Mouse (Mus musculus) adrenal gland (tissue): ENCODE results near the gene Gid8.

ENCODE experiments used
- intact Hi-C: fragments of 180-260 bp; cut with DNase I; formaldehyde crosslinking; loops from one replicate; pipeline ENCODE4 v1.15.1; 2025

The Gid8 gene

GRCm38 (mm10) chr2:180743321-180743720, 33.4 kb downstream of the Gid8 start:
- intact Hi-C loops, result loop anchor here (10.0 kb wide), 1 partner anchor 279 kb away; no protein-coding TSS in a partner anchor

DNA sequence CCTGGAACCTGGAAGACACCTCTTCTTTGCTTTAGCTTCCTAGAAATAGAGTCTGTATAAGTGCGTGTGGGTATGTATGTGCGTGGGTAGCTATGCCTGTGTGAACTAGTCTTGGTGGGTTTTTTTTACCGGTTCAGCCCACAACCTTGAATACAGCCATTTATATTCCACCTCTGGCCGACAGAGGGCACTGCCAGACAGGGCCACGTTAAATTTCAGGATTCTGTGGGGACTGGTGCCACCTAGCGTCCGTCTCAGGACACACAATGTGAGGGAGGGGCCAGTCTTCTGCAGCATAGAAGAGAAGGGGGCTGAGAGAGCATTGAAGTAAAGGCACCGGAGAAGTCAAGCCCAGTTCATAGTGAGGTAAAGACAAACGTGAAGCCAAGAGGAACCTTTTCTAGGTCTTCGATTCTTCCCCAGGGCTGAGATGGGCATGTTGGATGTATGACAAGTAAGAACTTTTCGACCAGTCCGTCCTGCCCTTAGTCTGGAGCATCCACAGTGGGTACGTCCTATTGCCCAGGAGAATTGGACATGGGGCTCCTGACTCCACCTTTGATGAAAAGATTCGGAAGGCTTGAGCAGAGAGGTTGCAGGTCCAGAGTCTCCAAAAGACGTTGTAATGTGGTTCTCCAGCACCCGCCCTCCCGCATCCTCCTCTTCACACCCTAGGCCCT, 35.5 kb downstream of the Gid8 start:
- intact Hi-C loops, result loop anchor here (5.0 to 10.0 kb wide), 4 partner anchors 68 to 281 kb away; partner anchors contain the start of gene Mrgbp

DNA sequence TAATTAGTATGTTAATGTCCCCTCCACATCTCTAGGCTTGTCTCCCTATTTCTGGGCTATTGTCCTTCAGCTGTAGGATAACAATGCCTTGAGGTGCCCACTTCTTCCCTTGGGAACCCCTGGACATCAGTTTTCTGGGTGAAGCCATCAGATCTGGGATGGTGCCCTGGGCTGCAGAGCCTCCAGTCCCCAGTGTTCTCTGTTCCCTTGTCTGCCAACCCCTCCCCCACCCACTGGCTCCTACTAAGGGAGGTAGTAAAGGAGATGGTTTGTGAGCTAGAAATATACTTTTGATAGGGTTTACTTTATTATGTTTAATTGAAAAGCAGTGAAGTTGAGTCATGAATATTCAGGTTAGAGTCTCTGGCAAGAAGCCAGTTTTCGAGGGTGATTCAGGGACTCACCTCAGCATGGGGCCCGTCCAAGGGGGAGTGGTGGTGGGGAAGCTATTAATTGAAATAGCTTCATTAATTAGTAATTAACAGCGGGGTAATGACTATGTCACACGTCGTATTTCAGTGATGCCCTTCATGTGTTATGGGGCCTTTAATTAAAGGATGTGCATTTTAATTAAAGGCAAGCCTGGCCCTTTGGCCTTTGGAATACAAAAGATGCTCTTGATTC, 36.8 kb downstream of the Gid8 start:
- intact Hi-C loops, result loop anchor here (5.0 to 10.0 kb wide), 4 partner anchors 69 to 282 kb away; partner anchors contain the start of gene Mrgbp

- intact Hi-C loops, result loop anchor here (5.0 to 10.0 kb wide), 4 partner anchors 72 to 284 kb away; partner anchors contain the start of gene Mrgbp
Measured at GRCm38 (mm10) chr2:180748904-180749303, 39.0 kb downstream of the Gid8 start.

DNA sequence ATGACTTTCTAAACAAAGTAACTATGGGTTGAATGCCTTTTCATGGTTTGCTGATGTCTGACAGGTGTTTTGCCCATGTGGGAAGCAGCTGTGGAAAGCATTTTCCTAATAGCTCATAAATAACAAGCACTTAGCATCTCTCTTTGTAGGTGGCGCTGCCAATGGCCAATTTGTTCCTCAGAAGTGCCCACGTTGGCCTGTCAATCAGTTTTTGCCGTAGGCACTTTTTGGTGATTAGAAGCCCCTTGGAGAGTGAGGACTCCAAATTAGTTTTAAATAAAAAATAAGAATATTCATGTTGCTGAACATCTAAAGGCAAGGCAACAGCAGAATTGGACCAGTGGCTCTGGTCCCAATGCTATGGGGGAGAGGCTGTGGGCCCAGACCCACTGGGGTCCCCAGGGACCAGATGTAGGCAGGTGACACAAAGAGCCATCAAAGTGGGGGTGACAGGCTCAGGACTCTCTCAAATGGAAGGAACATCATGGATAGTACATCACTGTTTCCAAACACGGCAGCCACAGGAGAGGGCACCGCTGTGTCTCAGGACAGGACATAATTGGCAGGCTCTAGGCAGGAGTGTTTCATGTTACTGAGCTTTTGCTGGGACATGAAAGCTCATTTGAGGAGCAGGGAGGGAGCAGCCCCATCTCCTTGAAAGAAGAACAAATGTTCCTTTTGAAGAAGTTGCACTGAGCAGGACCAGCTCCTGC, 45.2 kb downstream of the Gid8 start:
- intact Hi-C loops, result no loop called here

DNA sequence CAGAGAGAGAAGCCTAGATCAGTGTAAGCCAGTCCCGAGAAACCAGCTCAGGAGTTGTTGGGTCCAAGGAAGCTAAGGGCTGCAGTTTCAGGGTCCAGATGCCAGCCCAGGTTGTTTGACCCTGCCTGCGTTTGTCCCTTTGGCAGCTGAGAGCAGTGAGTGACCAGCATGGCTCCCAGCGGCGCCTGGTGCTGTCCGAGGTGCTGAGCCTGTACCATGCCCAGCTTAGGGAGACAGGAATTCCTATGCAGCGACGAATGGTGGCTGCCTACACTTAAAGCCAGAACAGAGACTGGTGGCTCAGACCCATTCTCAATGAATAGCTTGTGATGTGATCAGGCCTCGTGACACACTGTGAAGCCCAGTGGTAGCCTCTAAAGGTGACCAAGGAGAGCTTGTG, 46.0 kb downstream of the Gid8 start:
- intact Hi-C loops, result no loop called here

GRCm38 (mm10) chr2:180756786-180757185, 46.9 kb downstream of the Gid8 start:
- intact Hi-C loops, result no loop called here

DNA sequence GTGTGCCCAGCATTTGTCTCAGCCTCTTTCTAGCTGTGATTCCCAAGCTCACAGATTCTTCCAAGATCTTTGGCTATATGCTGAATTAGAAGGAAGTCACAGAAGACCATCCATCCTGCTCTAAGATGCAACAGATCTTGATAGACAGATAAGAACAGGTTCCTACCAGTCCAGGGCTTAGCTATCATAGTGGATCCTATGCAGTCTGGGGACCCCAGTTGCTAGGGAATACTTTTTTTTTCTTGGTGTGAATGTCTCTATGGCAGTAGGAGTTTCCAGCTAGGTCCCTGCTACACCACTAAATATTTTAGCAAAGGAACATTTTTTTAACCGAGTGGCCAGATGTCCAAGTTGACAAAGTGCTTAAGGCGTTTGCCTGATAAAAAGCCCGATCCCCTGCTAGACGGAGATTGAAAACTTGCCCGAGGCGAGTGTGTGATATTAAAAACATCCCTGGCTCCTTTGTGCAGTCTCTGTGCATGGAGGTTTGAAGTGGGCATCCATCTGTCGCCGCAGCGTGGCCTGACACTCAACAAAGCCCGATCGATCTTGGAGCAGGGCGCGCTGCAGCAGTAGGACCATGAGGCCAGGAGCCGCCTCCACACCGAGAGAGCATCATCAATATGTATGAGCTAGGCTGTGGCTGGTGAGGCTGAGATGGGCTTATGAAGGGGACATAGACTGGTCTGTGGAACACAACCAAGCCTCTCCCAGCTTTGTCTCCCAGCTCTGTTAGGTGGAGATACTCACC, 48.8 kb downstream of the Gid8 start:
- intact Hi-C loops, result no loop called here

- intact Hi-C loops, result no loop called here
Measured at GRCm38 (mm10) chr2:180764986-180765385, 55.1 kb downstream of the Gid8 start.

- intact Hi-C loops, result no loop called here
Measured at GRCm38 (mm10) chr2:180765713-180766112, 55.8 kb downstream of the Gid8 start.
